Mouse (Mus musculus): ENCODE measurements around the gene Camk1g.

The Camk1g gene

GRCm38 (mm10) chr1:193332671-193333070, 37.4 kb downstream of the Camk1g start:
- DNase-seq (ENCODE audit: low spot score in 2 of 2), result no peak

GRCm38 (mm10) chr1:193332018-193332417, 38.1 kb downstream of the Camk1g start:
- no peak for DNase-seq (ENCODE audit: low spot score in 2 of 2)

GRCm38 (mm10) chr1:193330626-193331025, 39.5 kb downstream of the Camk1g start:
- no peak for DNase-seq (ENCODE audit: low spot score in 2 of 2)

DNA sequence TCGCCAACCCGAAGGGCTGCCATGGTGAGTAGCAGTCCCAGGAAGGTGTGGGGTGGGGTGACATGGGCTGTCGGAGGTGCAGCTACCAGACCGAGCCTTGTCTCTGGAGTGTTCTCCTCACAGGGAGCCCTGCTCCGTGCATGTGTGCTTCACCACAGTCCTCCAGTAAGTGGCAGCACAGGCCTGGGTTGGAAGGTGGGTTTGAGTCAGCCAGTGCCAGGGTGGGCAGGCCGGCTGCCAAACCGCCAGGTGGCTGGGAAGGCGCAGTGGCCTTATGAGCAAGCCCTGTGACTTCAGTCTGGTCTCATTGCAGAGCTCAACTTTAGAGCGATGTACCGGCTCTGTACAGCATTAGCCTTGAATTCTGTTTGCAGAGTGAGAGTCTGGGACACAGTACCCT, 39.9 kb downstream of the Camk1g start:
- peak; percentile 77 to 80 for DNase-seq (ENCODE audit: low spot score in 2 of 2)

DNA sequence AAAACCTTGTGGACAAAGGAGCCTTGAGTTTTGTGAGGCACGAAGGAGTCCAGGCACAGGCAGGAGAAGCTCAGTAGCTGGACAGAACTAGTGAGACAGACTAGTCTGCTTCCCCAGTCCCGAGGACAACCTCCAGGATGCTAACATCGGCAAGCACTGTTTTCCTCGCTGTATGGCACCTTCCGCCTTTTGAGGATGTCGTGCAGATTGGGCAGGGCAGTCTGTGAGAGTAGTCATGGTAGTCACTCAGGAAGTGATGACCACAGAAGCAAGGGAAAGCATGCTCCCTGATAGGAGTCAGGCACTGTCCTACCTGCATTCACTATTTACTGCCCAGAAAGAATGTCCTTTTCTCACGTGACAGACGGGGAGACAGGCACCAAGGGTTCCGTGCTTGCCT, 40.5 kb downstream of the Camk1g start:
- no peak for DNase-seq (ENCODE audit: low spot score in 2 of 2)

- no peak for DNase-seq (ENCODE audit: low spot score in 2 of 2)
Measured at GRCm38 (mm10) chr1:193327686-193328085, 42.4 kb downstream of the Camk1g start.

- no peak for DNase-seq (ENCODE audit: low spot score in 2 of 2)
Measured at GRCm38 (mm10) chr1:193327216-193327615, 42.9 kb downstream of the Camk1g start.

GRCm38 (mm10) chr1:193326456-193327145, 43.5 kb downstream of the Camk1g start:
- no peak for DNase-seq (ENCODE audit: low spot score in 2 of 2)

DNA sequence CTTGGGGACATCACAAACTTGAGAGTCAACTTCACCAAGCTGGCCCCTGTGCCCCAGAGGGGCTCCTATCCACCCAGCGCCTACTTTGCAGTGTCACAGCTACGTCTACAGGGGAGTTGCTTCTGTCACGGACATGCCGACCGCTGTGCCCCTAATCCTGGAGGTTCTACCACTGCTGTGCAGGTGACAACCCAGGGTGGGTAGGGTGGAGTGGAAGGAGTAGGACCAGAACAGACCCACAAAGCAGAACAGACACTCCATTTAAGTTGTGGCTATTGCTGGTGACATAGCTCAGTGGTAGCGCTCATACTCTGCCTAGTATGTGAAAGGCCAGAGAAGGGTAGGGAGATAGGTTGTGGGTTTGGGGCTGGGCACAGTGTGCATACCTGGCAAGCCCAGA, 44.2 kb downstream of the Camk1g start:
- DNase-seq (ENCODE audit: low spot score in 2 of 2), result no peak

DNA sequence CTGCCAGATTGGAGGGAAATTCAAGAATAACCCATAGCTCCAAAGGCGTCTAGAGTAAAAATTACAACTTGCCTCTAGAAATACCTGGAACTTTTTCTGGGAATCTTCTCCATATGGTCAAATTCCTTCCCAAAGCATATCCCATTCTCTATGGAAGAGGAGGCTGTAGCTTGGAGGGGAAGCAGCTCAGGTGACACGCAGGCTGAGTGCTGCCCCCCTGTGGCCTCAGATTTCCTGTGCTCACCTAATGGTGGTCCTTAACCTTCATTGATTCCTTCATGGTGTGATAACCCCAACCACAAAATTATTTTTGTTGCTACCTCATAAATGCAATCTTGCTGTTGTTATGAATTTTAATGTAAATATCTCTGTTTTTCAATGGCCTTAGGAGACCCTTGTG, 45.9 kb downstream of the Camk1g start:
- no peak for DNase-seq (ENCODE audit: low spot score in 2 of 2)

- no peak for DNase-seq (ENCODE audit: low spot score in 2 of 2)
Measured at GRCm38 (mm10) chr1:193323686-193324085, 46.4 kb downstream of the Camk1g start.

DNA sequence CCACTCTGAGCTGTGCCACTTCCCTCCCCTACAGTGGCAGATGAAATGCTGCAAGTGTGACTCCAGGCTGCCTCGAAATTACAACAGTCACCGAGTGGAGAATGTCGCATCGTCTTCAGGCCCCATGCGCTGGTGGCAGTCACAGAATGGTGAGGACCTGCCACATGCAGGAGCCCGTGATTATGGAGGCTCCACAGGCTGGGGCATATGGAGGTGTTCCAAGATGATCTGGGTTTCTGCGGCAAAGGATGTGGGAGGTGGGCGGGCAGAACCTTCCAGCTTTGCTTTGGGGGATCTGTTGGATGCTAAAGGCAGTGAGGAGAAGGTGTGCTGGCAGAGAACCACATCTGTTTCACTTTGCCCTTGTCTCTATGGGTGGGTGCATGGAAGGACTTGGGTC, 49.7 kb downstream of the Camk1g start:
- DNase-seq (ENCODE audit: low spot score in 2 of 2), result no peak

DNA sequence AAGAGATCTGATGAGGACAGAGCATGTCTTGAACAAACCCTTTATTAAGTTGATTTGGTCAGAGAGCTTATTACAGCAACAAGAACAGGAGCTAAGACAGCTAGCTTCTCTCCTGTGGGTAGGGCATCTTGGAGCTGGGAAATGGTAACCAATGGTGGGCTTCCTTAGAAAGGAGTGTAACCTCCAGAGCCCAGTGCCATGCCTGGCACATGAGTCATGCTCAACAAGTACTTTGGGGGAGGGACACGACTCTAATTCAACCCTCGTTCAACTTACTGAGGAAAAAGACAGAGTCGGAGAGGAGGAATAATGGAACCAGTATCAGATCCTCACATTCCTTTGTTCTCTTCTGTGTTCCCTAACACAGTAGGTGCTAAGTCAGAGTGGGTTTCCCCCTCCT, 50.4 kb downstream of the Camk1g start:
- DNase-seq (ENCODE audit: low spot score in 2 of 2), result no peak

DNA sequence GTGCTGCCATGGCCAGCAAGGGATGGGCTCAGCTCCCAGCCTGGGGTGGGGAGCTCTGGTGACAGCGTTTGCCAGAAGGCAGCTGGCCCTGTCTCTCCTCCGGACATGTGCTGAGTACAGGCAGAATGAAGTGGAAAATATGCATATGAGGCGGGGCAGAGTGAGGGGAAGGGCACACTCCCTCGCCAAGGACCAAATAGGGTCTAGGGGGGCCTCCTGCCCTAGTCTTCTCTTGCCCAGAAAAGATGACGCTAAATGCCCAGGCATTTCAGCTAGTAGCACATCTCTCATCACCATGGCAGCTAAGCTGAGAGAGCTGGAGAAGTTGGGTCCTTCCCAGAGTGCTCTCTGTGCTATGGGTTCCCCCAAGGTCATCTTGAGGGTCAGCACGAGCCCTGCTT, 52.9 kb downstream of the Camk1g start:
- no peak for DNase-seq (ENCODE audit: low spot score in 2 of 2)

- no peak for DNase-seq (ENCODE audit: low spot score in 2 of 2)
Measured at GRCm38 (mm10) chr1:193316358-193316750, 53.7 kb downstream of the Camk1g start.

- DNase-seq (ENCODE audit: low spot score in 2 of 2), result no peak
Measured at GRCm38 (mm10) chr1:193315705-193316357, 54.3 kb downstream of the Camk1g start.

DNA sequence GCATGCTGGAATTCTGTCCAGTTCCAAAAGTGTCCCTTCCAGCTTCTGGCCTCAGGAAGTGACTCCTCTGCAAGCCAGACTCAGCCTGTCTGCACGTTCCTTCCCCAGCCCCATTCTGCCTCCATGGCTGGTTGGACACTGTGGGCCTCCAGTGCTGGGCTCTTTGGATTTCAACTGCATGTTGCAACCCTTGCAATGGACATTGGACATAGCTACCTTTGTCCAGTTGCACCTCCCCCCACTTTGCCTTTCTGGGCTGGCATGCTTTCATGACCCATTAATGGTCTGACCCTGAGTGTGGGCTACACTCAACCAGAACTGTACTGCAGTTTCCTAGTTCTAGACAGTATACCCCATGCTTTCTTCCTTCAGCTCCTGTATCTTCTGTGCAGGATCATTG, 58.5 kb downstream of the Camk1g start:
- DNase-seq (ENCODE audit: low spot score in 2 of 2), result no peak

- no peak for DNase-seq (ENCODE audit: low spot score in 2 of 2)
Measured at GRCm38 (mm10) chr1:193310519-193311085, 59.5 kb downstream of the Camk1g start.

- DNase-seq (ENCODE audit: low spot score in 2 of 2), result no peak
Measured at GRCm38 (mm10) chr1:193309785-193310518, 60.1 kb downstream of the Camk1g start.

- no peak for DNase-seq (ENCODE audit: low spot score in 2 of 2)
Measured at GRCm38 (mm10) chr1:193306832-193307231, 63.3 kb downstream of the Camk1g start.

GRCm38 (mm10) chr1:193305386-193305785, 64.7 kb downstream of the Camk1g start:
- no peak for DNase-seq (ENCODE audit: low spot score in 2 of 2)

GRCm38 (mm10) chr1:193303096-193303495, 67.0 kb downstream of the Camk1g start:
- no peak for DNase-seq (ENCODE audit: low spot score in 2 of 2)

- no peak for DNase-seq (ENCODE audit: low spot score in 2 of 2)
Measured at GRCm38 (mm10) chr1:193302093-193302405, 68.0 kb downstream of the Camk1g start.

Data from frontal cortex, postnatal 25 days (tissue).